In genomic region chr17:86464689-86465363, GRCm38 (mm10) we compare ENCODE assay signal across 8 mouse cellular contexts. TPM values are rescaled to one million over a fixed set of nuclear protein-coding genes. Genes with fewer than 3 reads are reported as not detected.
DNase-seq lines count a peak whose midpoint lies in the region; ATAC-seq lines count a peak whose summit lies in the region.

No protein-coding gene starts in this region.

- no peak overlapping the region for H3K4me2 ChIP-seq in intestine, embryonic 16.5 days (ENCODE audit: low read depth, low read length)
- no peak overlapping the region for H3K4me2 ChIP-seq in midbrain, embryonic 12.5 days (replicated peaks)

- no peak overlapping the region for H3K4me3 ChIP-seq in intestine, embryonic 16.5 days (ENCODE audit: low read length)
- H3K4me3 ChIP-seq in midbrain, embryonic 12.5 days: no peak overlapping the region

- H3K27me3 ChIP-seq in intestine, embryonic 16.5 days (replicated peaks; ENCODE audit: control insufficient read depth, insufficient read depth, low read length): no peaks in the 10 kb centered on the region
- H3K27me3 ChIP-seq in midbrain, embryonic 12.5 days: peaks cover 78% of the 10 kb centered on the region

- no peak for DNase-seq in frontal cortex, postnatal 14 days (ENCODE audit: low spot score in 2 of 2)
- DNase-seq in cerebellum, adult 18-20 months: peak; percentile 93
- no peak for DNase-seq in left cerebral cortex, adult 11 months (ENCODE audit: low spot score)
- no peak for DNase-seq in spleen, postnatal 14 days (ENCODE audit: low spot score in 2 of 2)
- no peak for DNase-seq in ovary, postnatal 10 days (ENCODE audit: low spot score)

- no peaks in the 10 kb centered on the region for H3K36me3 ChIP-seq in intestine, embryonic 16.5 days (ENCODE audit: control insufficient read depth, insufficient read depth, low read length)
- no peaks in the 10 kb centered on the region for H3K36me3 ChIP-seq in midbrain, embryonic 12.5 days

- no peaks in the 10 kb centered on the region for H3K9me3 ChIP-seq in intestine, embryonic 16.5 days (ENCODE audit: control insufficient read depth, low read length)
- H3K9me3 ChIP-seq in midbrain, embryonic 12.5 days: no peaks in the 10 kb centered on the region

- ATAC-seq in frontal cortex, adult (ENCODE audit: low TSS enrichment): peak; percentile 55
- ATAC-seq in intestine, embryonic 16.5 days: peak; percentile 68
- ATAC-seq in midbrain, embryonic 12.5 days (ENCODE audit: low FRiP score, low read depth): 0 out of 2 replicates have a peak, but pooled peaks have one; percentile 31

- H3K4me1 ChIP-seq in intestine, embryonic 16.5 days (ENCODE audit: control insufficient read depth, insufficient read depth, low read length): peaks cover 20% of the 10 kb centered on the region
- peaks cover 45% of the 10 kb centered on the region for H3K4me1 ChIP-seq in midbrain, embryonic 12.5 days

- WGBS in intestine, embryonic 16.5 days: 63% methylated on average over 16 of the region's 16 CpGs
- 42% methylated on average over 16 of the region's 16 CpGs for WGBS in midbrain, embryonic 12.5 days

- H3K9ac ChIP-seq in intestine, embryonic 16.5 days (ENCODE audit: low read depth, low read length): no peak overlapping the region
- no peak overlapping the region for H3K9ac ChIP-seq in midbrain, embryonic 12.5 days (replicated peaks)

- H3K27ac ChIP-seq in intestine, embryonic 16.5 days (ENCODE audit: low read length): peak overlapping the region; percentile 21
- H3K27ac ChIP-seq in midbrain, embryonic 12.5 days (replicated peaks): no peak overlapping the region

RNA-seq across cellular contexts. Expression of gene Gm10309, which starts 40.2 kb away (rescaled TPM):
- polyA plus RNA-seq in intestine, embryonic 16.5 days (2015; fragmentation: Nextera tagmentation; extraction: Ambion mirVana): 0.24 and 0.37 TPM in 2 replicates
- polyA plus RNA-seq in midbrain, embryonic 12.5 days (2016; fragmentation: Nextera tagmentation; extraction: Ambion mirVana): 0.22 and 0.42 TPM in 2 replicates

Comparison
In these comparisons a context has a peak if more than half of its experiments do, and no peak if none do; other contexts are left out.
1. DNase-seq: peak in cerebellum, adult 18-20 months (2 of 2); none in frontal cortex, postnatal 14 days (0 of 2), left cerebral cortex, adult 11 months (single experiment), spleen, postnatal 14 days (0 of 2) and ovary, postnatal 10 days (single experiment).
2. Peak in every context shown above with its lines, with median percentiles within 50 percentile points of each other: ATAC-seq.